Mouse (Mus musculus): ENCODE results near the gene Zbtb1.
"Not testable (repeated sequence)": the region's sequence is repeated elsewhere in the genome, so short reads cannot be mapped to it uniquely, and the experiment has no call there.

Gene Zbtb1

GRCm38 (mm10) chr12:76405183-76405970 lies 35.3 kb downstream of the Zbtb1 start:
- peak; percentile 32 to 39 for DNase-seq

GRCm38 (mm10) chr12:76405971-76406370 lies 35.9 kb downstream of the Zbtb1 start:
- peak; percentile 20 to 23 for DNase-seq

GRCm38 (mm10) chr12:76407184-76407583 lies 37.1 kb downstream of the Zbtb1 start:
- DNase-seq = no peak

GRCm38 (mm10) chr12:76409166-76409565 lies 39.1 kb downstream of the Zbtb1 start:
- no peak for DNase-seq

GRCm38 (mm10) chr12:76415383-76416010 lies 45.4 kb downstream of the Zbtb1 start:
- DNase-seq = no peak

GRCm38 (mm10) chr12:76417433-76417854 lies 47.4 kb downstream of the Zbtb1 start, which contains the start of gene Ppp1r36:
Gene Ppp1r36, plus strand, starts transcription at chr12:76417538.
- peak; percentile 32 to 66 for DNase-seq

GRCm38 (mm10) chr12:76418346-76418745 lies 48.3 kb downstream of the Zbtb1 start:
- DNase-seq = no peak

GRCm38 (mm10) chr12:76425256-76425655 lies 55.2 kb downstream of the Zbtb1 start:
- no peak for DNase-seq

GRCm38 (mm10) chr12:76427546-76427945 lies 57.5 kb downstream of the Zbtb1 start:
- no peak for DNase-seq

GRCm38 (mm10) chr12:76430879-76431406 lies 60.9 kb downstream of the Zbtb1 start:
- DNase-seq = no peak

GRCm38 (mm10) chr12:76431431-76431830 lies 61.4 kb downstream of the Zbtb1 start:
- no peak for DNase-seq

GRCm38 (mm10) chr12:76434111-76434510 lies 64.0 kb downstream of the Zbtb1 start:
- DNase-seq = no peak

GRCm38 (mm10) chr12:76435084-76435483 lies 65.0 kb downstream of the Zbtb1 start:
- DNase-seq = no peak

- no peak for DNase-seq
These were observed 65.5 kb downstream of the Zbtb1 start for GRCm38 (mm10) chr12:76435549-76435948.

- DNase-seq = not testable (repeated sequence)
These were observed 73.4 kb downstream of the Zbtb1 start for GRCm38 (mm10) chr12:76443488-76443887.

GRCm38 (mm10) chr12:76444359-76444772 lies 74.3 kb downstream of the Zbtb1 start:
- no peak for DNase-seq

GRCm38 (mm10) chr12:76444862-76445261 lies 74.8 kb downstream of the Zbtb1 start:
- DNase-seq = no peak

- no peak for DNase-seq
These were observed 76.1 kb downstream of the Zbtb1 start for GRCm38 (mm10) chr12:76446201-76446600.

All from lung, postnatal 4 days (tissue).